Mouse (Mus musculus): ENCODE measurements around the gene Ifi27l2b.

The Ifi27l2b gene

GRCm38 (mm10) chr12:103437601-103438000 is 19.4 kb downstream of the Ifi27l2b start:
- DNase-seq (ENCODE audit: low read depth, low spot score), result no peak

GRCm38 (mm10) chr12:103434861-103435260 is 22.2 kb downstream of the Ifi27l2b start:
- DNase-seq (ENCODE audit: low read depth, low spot score), result no peak

GRCm38 (mm10) chr12:103433986-103434731 is 22.9 kb downstream of the Ifi27l2b start, which contains the start of gene Ifi27:
Gene Ifi27, plus strand, starts transcription at chr12:103434211.
- DNase-seq (ENCODE audit: low read depth, low spot score), result peak; percentile 91

- DNase-seq (ENCODE audit: low read depth, low spot score), result peak; percentile 30
These were observed 23.6 kb downstream of the Ifi27l2b start for GRCm38 (mm10) chr12:103433430-103433829.

GRCm38 (mm10) chr12:103426710-103427109 is 30.3 kb downstream of the Ifi27l2b start:
- DNase-seq (ENCODE audit: low read depth, low spot score), result peak; percentile 33

- peak; percentile 99 for DNase-seq (ENCODE audit: low read depth, low spot score)
These were observed 31.1 kb downstream of the Ifi27l2b start, which contains the start of gene Ddx24 for GRCm38 (mm10) chr12:103425729-103426470. Gene Ddx24, minus strand, starts transcription at chr12:103425830.

- peak; percentile 66 for DNase-seq (ENCODE audit: low read depth, low spot score)
These were observed 31.9 kb downstream of the Ifi27l2b start for GRCm38 (mm10) chr12:103425016-103425728.

- DNase-seq (ENCODE audit: low read depth, low spot score), result no peak
These were observed 48.9 kb downstream of the Ifi27l2b start for GRCm38 (mm10) chr12:103408144-103408543.

GRCm38 (mm10) chr12:103407720-103408119 is 49.3 kb downstream of the Ifi27l2b start, which contains the start of gene 9330161L09Rik:
Gene 9330161L09Rik, minus strand, starts transcription at chr12:103407820.
- no peak for DNase-seq (ENCODE audit: low read depth, low spot score)

GRCm38 (mm10) chr12:103404131-103404530 is 52.9 kb downstream of the Ifi27l2b start:
- no peak for DNase-seq (ENCODE audit: low read depth, low spot score)

All from CD4-positive, CD25-positive, alpha-beta regulatory T cell, adult 2 months (primary cell).